Mouse (Mus musculus) lung, adult 2 months (tissue): ENCODE data around the gene Hsd17b3. TPM values are rescaled to one million over a fixed set of nuclear protein-coding genes. Genes with fewer than 3 reads are reported as not detected.
A peak's percentile ranks its signal among the peaks of the same experiment; 100 is the strongest.

Experiments used
- DNase-seq: peaks from one replicate; pipeline ENCODE4 v3.0.0; 2022
- H3K4me1 ChIP-seq: fragments of 200-500 bp; 2 replicates; pipeline ENCODE4 v1.6.1; 2011; ENCODE audit warnings: low read length; ENCODE audit not compliant: control insufficient read depth, insufficient read depth
- H3K4me3 ChIP-seq: fragments of 200-500 bp; replicated peaks from 2 replicates; pipeline ENCODE3; 2011; ENCODE audit warnings: low read depth, mild to moderate bottlenecking, control low read depth, low read length; ENCODE audit errors: extremely low read depth
- CTCF ChIP-seq: fragments of 200-500 bp; IDR thresholded peaks from 2 replicates; pipeline ENCODE4 v1.5.1; 2011; ENCODE audit warnings: mild to moderate bottlenecking, low read length, control low read depth; ENCODE audit not compliant: insufficient read depth
- POLR2A ChIP-seq: fragments of 200-500 bp; IDR thresholded peaks from 2 replicates; pipeline ENCODE4 v1.6.1; 2011; ENCODE audit warnings: low read depth, mild to moderate bottlenecking, control low read depth, low read length, borderline replicate concordance; ENCODE audit errors: extremely low read depth
- WGBS: fragments of 180-500 bp; shearing (Covaris S2); methylation state at CpG from one replicate; pipeline ENCODE4 v1.1.7; 2018; 5-methylcytosine and 5-hydroxymethylcytosine counted together
- polyA plus RNA-seq: library from polyadenylated mRNA; depleted of rRNA; stranded (reverse); fragments of >200 nt; gene quantifications from 2 replicates; pipeline ENCODE4 v1.2.3, GENCODE M21; 2012

The Hsd17b3 gene
- polyA plus RNA-seq, 1 experiment = not detected

- no peak for DNase-seq
- no peaks in the 10 kb centered on the region for H3K4me1 ChIP-seq
- 0 out of 2 replicates have a peak, but pooled peaks have one; percentile 15 for TF ChIP-seq CTCF
- no peak for TF ChIP-seq POLR2A
- H3K4me3 ChIP-seq = no peak overlapping the region
- 72% methylated on average over 4 of the region's 4 CpGs for WGBS
Observed at GRCm38 (mm10) chr13:64050895-64051294, 38.1 kb downstream of the Hsd17b3 start.

GRCm38 (mm10) chr13:64049535-64049934 lies 39.5 kb downstream of the Hsd17b3 start:
- Histone ChIP-seq H3K4me1 (no peaks in the 10 kb centered on the region), H3K4me3 (no peak overlapping the region)
- TF ChIP-seq POLR2A (no peak), CTCF (no peak)
- no peak for DNase-seq

GRCm38 (mm10) chr13:64048467-64048866 lies 40.6 kb downstream of the Hsd17b3 start:
- WGBS = 82% methylated on average over 2 of the region's 2 CpGs
- no peak for TF ChIP-seq POLR2A
- DNase-seq = no peak
- Histone ChIP-seq H3K4me1 (no peaks in the 10 kb centered on the region), H3K4me3 (no peak overlapping the region)

- no peak for TF ChIP-seq CTCF
- no peak for TF ChIP-seq POLR2A
Observed at GRCm38 (mm10) chr13:64039976-64040375, 49.1 kb downstream of the Hsd17b3 start.

GRCm38 (mm10) chr13:64038114-64038513 lies 50.9 kb downstream of the Hsd17b3 start:
- TF ChIP-seq CTCF (no peak), POLR2A (no peak)
- Histone ChIP-seq H3K4me3 (no peak overlapping the region), H3K4me1 (no peaks in the 10 kb centered on the region)
- no peak for DNase-seq

More at GRCm38 (mm10) chr13:64039976-64040375, 49.1 kb downstream of the Hsd17b3 start:
- Histone ChIP-seq H3K4me1 (no peaks in the 10 kb centered on the region), H3K4me3 (no peak overlapping the region)
- no peak for DNase-seq
- 30% methylated on average over 10 of the region's 10 CpGs for WGBS

- H3K4me1 ChIP-seq = no peaks in the 10 kb centered on the region
- H3K4me3 ChIP-seq = no peak overlapping the region
- peak; percentile 56 for DNase-seq
- no peak for TF ChIP-seq POLR2A
- TF ChIP-seq CTCF = peak; percentile 98
- WGBS = 27% methylated on average over 13 of the region's 13 CpGs
Observed at GRCm38 (mm10) chr13:64036079-64037011, 52.7 kb downstream of the Hsd17b3 start.

GRCm38 (mm10) chr13:64035036-64035435 lies 54.0 kb downstream of the Hsd17b3 start:
- TF ChIP-seq POLR2A (no peak), CTCF (no peak)
- Histone ChIP-seq H3K4me1 (no peaks in the 10 kb centered on the region), H3K4me3 (no peak overlapping the region)
- DNase-seq = no peak
- 56% methylated on average over 8 of the region's 8 CpGs for WGBS

- no peak overlapping the region for H3K4me3 ChIP-seq
- H3K4me1 ChIP-seq = no peaks in the 10 kb centered on the region
- DNase-seq = no peak
- TF ChIP-seq POLR2A = no peak
- no peak for TF ChIP-seq CTCF
- WGBS = 84% methylated on average over 6 of the region's 6 CpGs
Observed at GRCm38 (mm10) chr13:64033921-64034320, 55.1 kb downstream of the Hsd17b3 start.

GRCm38 (mm10) chr13:64033181-64033580 lies 55.8 kb downstream of the Hsd17b3 start:
- 71% methylated on average over 4 of the region's 4 CpGs for WGBS
- TF ChIP-seq POLR2A = no peak
- no peak for TF ChIP-seq CTCF

GRCm38 (mm10) chr13:64031254-64031653 lies 57.8 kb downstream of the Hsd17b3 start:
- TF ChIP-seq CTCF = no peak
- TF ChIP-seq POLR2A = no peak
- WGBS = 49% methylated on average over 4 of the region's 4 CpGs
- no peaks in the 10 kb centered on the region for H3K4me1 ChIP-seq
- no peak overlapping the region for H3K4me3 ChIP-seq
- DNase-seq = no peak

More at GRCm38 (mm10) chr13:64033181-64033580, 55.8 kb downstream of the Hsd17b3 start:
- Histone ChIP-seq H3K4me3 (no peak overlapping the region), H3K4me1 (no peaks in the 10 kb centered on the region)
- DNase-seq = no peak
